Mouse (Mus musculus) midbrain, embryonic 14.5 days (tissue): ENCODE results near the gene Dpep2nb. TPM values are rescaled to one million over a fixed set of nuclear protein-coding genes. Genes with fewer than 3 reads are reported as not detected.
A peak's percentile ranks its signal among the peaks of the same experiment; 100 is the strongest.

Experiments
- ATAC-seq: fragments of 200-750 bp; cut with Nextera tagmentation; 2 replicates; pipeline ENCODE4 v1.8.0; 2017; ENCODE audit warnings: moderate number of reproducible peaks, moderate library complexity; ENCODE audit not compliant: low FRiP score, low TSS enrichment
- DNase-seq: peaks from one replicate; pipeline ENCODE4 v3.0.0-alpha.2; 2015
- H3K27ac ChIP-seq: fragments of 300-500 bp; sonication (generic); replicated peaks from 2 replicates; pipeline ENCODE4 v1.5.1; 2014; ENCODE audit warnings: mild to moderate bottlenecking, low read depth, low read length, moderate library complexity
- H3K27me3 ChIP-seq: fragments of 300-500 bp; sonication (generic); 2 replicates; pipeline ENCODE4 v1.6.1; 2014; ENCODE audit warnings: low read length, control low read depth, mixed read lengths; ENCODE audit not compliant: control insufficient read depth, insufficient read depth
- H3K36me3 ChIP-seq: fragments of 300-500 bp; sonication (generic); 2 replicates; pipeline ENCODE4 v1.6.1; 2014; ENCODE audit warnings: low read length, control low read depth; ENCODE audit not compliant: control insufficient read depth, insufficient read depth
- H3K4me1 ChIP-seq: fragments of 300-500 bp; sonication (generic); 2 replicates; pipeline ENCODE4 v1.6.1; 2014; ENCODE audit warnings: mild to moderate bottlenecking, antibody characterized with exemption, low read length, control low read depth; ENCODE audit not compliant: control insufficient read depth, insufficient read depth
- H3K4me2 ChIP-seq: fragments of 300-500 bp; sonication (generic); 2 replicates; pipeline ENCODE4 v1.6.1; 2014; ENCODE audit warnings: mild to moderate bottlenecking, low read length, moderate library complexity
- H3K4me3 ChIP-seq: fragments of 300-500 bp; sonication (generic); replicated peaks from 2 replicates; pipeline ENCODE4 v1.5.1; 2014; ENCODE audit warnings: low read depth, low read length
- H3K9ac ChIP-seq: fragments of 300-500 bp; sonication (generic); replicated peaks from 2 replicates; pipeline ENCODE4 v1.6.1; 2014; ENCODE audit warnings: mild to moderate bottlenecking, low read length, moderate library complexity
- H3K9me3 ChIP-seq: fragments of 300-500 bp; sonication (generic); 2 replicates; pipeline ENCODE4 v1.6.1; 2016; ENCODE audit warnings: low read length, control low read depth, mixed read lengths; ENCODE audit not compliant: control insufficient read depth
- WGBS: fragments of 180-500 bp; shearing (Covaris S2); extraction: QIAGEN DNeasy Blood & Tissue Kit; methylation state at CpG from one replicate; pipeline ENCODE4 v1.1.7; 2014; 5-methylcytosine and 5-hydroxymethylcytosine counted together
- polyA plus RNA-seq: library from polyadenylated mRNA; unstranded; fragments of >200 nt; fragmentation: Nextera tagmentation; extraction: Ambion mirVana; gene quantifications from 2 replicates; pipeline ENCODE4 v1.2.1, GENCODE M21; 2014

The Dpep2nb gene
- polyA plus RNA-seq, 1 experiment from 2014 or later = not detected

DNA sequence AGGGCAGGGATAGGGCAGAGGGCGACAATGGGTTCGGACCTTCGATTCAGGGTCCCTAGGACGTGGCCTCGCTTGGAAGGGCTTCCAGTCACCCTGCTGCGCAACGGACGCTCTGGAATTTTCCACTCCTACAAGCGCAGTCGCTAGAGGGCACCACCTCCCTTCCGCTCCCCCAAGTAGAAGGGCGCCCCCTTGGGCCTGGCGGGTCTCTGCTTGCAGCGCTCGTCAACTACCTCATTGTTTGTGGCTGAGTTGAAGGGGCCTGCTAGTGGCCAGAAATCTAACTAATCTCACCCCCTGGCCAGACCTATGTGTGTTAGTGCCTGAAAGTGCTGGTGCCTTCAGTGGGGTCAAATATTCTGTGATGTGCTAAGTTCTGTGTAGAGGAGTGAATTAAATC, 26.4 kb downstream of the Dpep2nb start, which contains the start of gene Dpep3:
Dpep3 (minus strand) TSS at position 105 of the 400 bp plus-strand sequence.
- 91% methylated on average over 15 of the region's 15 CpGs for whole genome bisulfite sequencing
- ATAC-seq (no peak), DNase-seq (no peak)
- Histone ChIP-seq H3K9ac (no peak within 1 kb of the TSS), H3K36me3 (no peaks in the 10 kb centered on the region), H3K4me3 (no peak within 1 kb of the TSS), H3K9me3 (no peaks in the 10 kb centered on the region), H3K4me1 (no peaks in the 10 kb centered on the region), H3K27me3 (no peaks in the 10 kb centered on the region), H3K27ac (no peak within 1 kb of the TSS), H3K4me2 (no peak within 1 kb of the TSS)

DNA sequence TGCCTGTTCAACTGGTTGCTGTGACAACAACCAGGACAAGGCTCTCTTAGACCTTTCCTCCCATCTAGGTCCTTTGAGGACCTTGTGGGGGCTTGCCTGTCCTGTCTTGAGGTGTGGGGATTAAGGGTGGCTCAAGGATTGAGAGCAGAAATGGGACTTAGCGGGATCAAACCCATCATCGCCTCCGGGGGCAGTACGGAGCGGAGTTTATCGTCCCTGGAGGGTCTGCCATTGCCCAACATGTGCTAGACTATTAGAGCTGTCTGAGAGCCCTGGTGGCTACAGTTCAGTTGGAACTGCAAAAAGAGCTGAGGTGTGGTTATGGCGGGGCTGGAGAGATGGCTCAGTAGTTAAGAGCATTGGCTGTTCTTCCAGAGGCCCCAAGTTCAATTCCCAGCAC, 30.4 kb downstream of the Dpep2nb start:
- no peak overlapping the region for H3K9ac ChIP-seq
- H3K9me3 ChIP-seq = no peaks in the 10 kb centered on the region
- no peak overlapping the region for H3K27ac ChIP-seq
- 60% methylated on average over 7 of the region's 7 CpGs for WGBS
- H3K36me3 ChIP-seq = no peaks in the 10 kb centered on the region
- no peak overlapping the region for H3K4me2 ChIP-seq
- no peaks in the 10 kb centered on the region for H3K27me3 ChIP-seq
- ATAC-seq (no peak), DNase-seq (no peak)
- H3K4me1 ChIP-seq = no peaks in the 10 kb centered on the region
- no peak overlapping the region for H3K4me3 ChIP-seq

DNA sequence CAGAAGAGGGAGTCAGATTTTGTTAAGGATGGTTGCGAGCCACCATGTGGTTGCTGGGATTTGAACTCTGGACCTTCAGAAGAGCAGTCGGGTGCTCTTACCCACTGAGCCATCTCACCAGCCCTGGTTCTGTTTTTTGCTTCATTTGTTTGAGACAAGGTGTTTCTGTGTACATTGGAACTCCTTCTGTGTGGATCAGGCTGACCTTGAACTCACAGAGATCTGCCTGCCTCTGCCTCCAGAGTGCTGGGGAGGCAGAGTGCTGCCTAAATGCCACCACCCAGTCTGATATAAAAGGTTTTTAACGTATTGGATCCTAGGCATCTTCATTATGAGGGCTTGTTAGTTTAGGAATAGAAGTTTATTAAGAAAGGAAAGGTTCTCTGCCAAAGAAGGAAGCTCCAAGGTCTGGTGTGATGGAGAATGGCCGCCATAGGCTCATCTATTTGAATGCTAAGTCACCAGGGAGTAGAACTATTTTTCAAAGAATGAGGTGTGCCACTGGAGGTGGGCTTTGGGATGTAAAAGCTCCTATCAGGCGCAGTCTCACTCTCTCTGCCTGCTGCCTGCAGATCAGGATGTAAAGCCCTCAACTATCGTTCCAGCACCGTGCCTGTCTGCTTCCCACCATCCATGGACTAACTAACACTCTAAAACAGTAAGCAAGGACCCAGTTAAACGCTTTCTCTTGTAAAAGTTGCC, 34.6 kb downstream of the Dpep2nb start:
- Histone ChIP-seq H3K9me3 (no peaks in the 10 kb centered on the region), H3K4me3 (no peak overlapping the region), H3K27ac (no peak overlapping the region), H3K4me1 (no peaks in the 10 kb centered on the region), H3K36me3 (no peaks in the 10 kb centered on the region), H3K4me2 (no peak overlapping the region), H3K9ac (no peak overlapping the region), H3K27me3 (peaks cover 12% of the 10 kb centered on the region; the same call in 1 of the 2 replicates)
- ATAC-seq = no peak
- DNase-seq = no peak
- 73% methylated on average over 8 of the region's 8 CpGs for WGBS

DNA sequence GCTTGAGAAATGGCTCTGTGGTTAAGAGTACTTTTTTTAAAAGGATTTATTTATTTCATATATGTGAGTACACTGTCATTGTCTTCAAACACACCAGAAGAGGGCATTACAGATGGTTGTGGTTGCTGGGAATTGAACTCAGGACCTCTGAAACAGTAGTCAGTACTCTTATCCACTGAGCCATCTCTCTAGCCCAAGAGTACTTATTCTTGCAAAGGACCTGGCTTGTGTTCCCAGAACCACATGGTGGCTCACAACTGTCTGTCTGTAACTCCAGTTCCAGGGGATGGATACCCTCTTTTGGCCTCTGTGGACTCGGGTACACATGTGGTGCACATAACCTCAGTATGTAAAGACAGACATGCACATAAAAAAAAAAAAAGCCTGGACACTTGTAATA, 36.4 kb downstream of the Dpep2nb start:
- no peak overlapping the region for H3K4me2 ChIP-seq
- ATAC-seq = no peak
- no peaks in the 10 kb centered on the region for H3K9me3 ChIP-seq

DNA sequence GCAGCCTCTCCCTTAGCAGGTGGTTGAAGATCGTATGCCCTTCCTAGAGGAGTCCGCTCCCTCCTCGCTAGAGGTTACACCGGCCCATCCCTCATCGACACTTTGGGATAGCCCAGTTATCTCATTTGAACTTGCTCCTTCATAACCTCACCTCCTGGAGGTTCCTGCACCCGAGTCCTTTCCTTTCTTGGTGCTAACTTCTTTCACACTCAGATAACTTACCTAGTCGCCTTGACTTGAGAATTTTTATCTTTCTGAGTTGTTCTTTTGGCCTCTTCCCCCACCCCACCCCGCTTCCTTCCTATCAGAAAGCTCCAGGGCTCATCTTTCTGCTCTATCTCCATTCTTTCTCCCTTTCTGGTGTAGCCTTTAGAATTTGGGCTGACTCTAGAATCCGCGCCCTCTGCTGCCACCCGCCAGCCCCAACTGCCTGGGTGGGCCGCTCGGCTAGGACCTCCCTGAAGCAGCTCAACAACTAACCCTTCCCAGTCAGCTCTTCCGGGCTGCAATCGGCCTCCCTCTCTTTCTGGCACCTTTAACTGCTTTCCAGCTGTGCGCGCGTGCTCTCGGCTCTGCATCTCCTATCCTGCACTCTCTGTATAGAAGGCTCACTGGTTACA, 39.0 kb downstream of the Dpep2nb start:
- ATAC-seq = no peak

More for the DNA sequence above, 36.4 kb downstream of the Dpep2nb start:
- Histone ChIP-seq H3K36me3 (no peaks in the 10 kb centered on the region), H3K27ac (no peak overlapping the region), H3K4me3 (no peak overlapping the region), H3K27me3 (peaks cover 27% of the 10 kb centered on the region), H3K9ac (no peak overlapping the region), H3K4me1 (0 out of 2 replicates have a peak, but pooled peaks cover 5% of the 10 kb centered on the region)
- 54% methylated on average over 1 of the region's 1 CpGs for WGBS
- no peak for DNase-seq

DNA sequence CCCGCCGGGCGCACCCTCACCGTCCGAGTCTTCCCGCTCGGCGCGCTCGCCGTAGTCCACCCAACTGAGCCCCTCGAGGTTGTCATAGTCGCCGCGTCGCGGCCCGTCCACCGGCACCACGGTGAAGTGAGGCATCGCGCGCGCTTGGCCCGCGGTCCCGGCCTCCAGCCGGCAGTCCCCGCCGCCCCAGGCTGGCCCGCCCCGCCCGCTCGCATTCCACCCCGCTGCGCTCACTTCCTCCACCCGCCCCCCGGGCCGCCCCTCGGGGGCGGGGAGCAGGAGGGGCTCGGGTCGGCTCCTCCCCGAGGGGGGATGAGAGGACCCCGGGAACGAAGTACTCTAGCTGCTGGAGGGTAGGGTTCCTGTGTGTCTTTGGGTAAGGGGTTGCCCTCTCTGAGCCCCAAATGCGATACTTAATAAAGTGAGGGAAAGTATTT, 39.9 kb downstream of the Dpep2nb start, which contains the start of gene Slc12a4:
Slc12a4 (minus strand) TSS at position 193 of the 437 bp plus-strand sequence.
- 0 out of 2 replicates have a peak, but pooled peaks cover 5% of the 10 kb centered on the region for H3K4me1 ChIP-seq
- WGBS = 1% methylated on average over 47 of the region's 47 CpGs
- no peaks in the 10 kb centered on the region for H3K9me3 ChIP-seq
- DNase-seq (peak; percentile 69), ATAC-seq (peak; percentile 55)
- H3K27me3 ChIP-seq = peaks cover 27% of the 10 kb centered on the region
- H3K27ac ChIP-seq = no peak within 1 kb of the TSS
- H3K36me3 ChIP-seq = no peaks in the 10 kb centered on the region
- H3K4me2 ChIP-seq = peak within 1 kb of the TSS; percentile 54
- H3K4me3 ChIP-seq = peak within 1 kb of the TSS; percentile 37
- H3K9ac ChIP-seq = peak within 1 kb of the TSS; percentile 26

More for the DNA sequence above, 39.0 kb downstream of the Dpep2nb start:
- H3K36me3 ChIP-seq = no peaks in the 10 kb centered on the region
- no peaks in the 10 kb centered on the region for H3K9me3 ChIP-seq
- no peak overlapping the region for H3K27ac ChIP-seq
- 10% methylated on average over 19 of the region's 19 CpGs for WGBS
- no peak overlapping the region for H3K4me3 ChIP-seq
- H3K27me3 ChIP-seq = peaks cover 27% of the 10 kb centered on the region
- 0 out of 2 replicates have a peak, but pooled peaks cover 5% of the 10 kb centered on the region for H3K4me1 ChIP-seq
- peak overlapping the region; percentile 54; the same call in 1 of the 2 replicates for H3K4me2 ChIP-seq
- no peak overlapping the region for H3K9ac ChIP-seq
- peak; percentile 12 for DNase-seq

DNA sequence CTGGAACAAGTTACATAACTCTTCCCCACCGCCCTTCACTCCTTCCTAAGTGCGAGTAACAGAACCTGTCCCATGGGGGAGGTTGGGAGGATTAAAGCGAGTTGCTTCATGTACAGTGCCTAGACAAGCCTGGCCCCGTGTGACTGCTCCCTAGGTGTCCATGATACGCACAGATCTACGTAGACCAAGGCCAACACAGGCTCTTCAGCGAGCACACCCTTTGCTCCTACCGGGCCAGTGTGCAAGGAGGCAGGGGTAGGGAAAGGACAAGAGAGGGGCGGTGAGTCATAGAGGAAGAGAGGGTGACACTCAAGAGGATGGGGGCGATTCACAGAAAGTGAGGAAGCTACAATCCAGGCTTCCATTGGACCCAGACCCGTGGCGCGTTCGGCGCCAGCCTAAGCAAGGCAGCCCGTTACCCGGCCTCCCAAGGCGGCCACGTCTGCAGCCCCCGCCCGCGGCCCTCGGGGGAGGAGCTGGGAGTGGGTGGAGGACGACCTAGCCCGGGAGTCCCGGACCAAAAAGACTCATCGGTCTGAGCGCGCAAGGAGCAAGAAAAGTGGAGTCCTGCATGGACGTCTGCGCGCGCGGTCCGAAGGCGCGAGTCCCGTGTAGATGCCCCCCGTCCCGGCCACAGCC, 40.4 kb downstream of the Dpep2nb start:
- Histone ChIP-seq H3K27ac (no peak overlapping the region), H3K27me3 (peaks cover 27% of the 10 kb centered on the region), H3K4me1 (0 out of 2 replicates have a peak, but pooled peaks cover 5% of the 10 kb centered on the region), H3K36me3 (no peaks in the 10 kb centered on the region), H3K9me3 (no peaks in the 10 kb centered on the region), H3K4me2 (peak overlapping the region; percentile 54), H3K4me3 (peak overlapping the region; percentile 37), H3K9ac (peak overlapping the region; percentile 26; the same call in 1 of the 2 replicates)
- peak; percentile 17 for DNase-seq
- 3% methylated on average over 38 of the region's 40 CpGs for WGBS
- peak; percentile 50; the same call in 1 of the 2 replicates for ATAC-seq

DNA sequence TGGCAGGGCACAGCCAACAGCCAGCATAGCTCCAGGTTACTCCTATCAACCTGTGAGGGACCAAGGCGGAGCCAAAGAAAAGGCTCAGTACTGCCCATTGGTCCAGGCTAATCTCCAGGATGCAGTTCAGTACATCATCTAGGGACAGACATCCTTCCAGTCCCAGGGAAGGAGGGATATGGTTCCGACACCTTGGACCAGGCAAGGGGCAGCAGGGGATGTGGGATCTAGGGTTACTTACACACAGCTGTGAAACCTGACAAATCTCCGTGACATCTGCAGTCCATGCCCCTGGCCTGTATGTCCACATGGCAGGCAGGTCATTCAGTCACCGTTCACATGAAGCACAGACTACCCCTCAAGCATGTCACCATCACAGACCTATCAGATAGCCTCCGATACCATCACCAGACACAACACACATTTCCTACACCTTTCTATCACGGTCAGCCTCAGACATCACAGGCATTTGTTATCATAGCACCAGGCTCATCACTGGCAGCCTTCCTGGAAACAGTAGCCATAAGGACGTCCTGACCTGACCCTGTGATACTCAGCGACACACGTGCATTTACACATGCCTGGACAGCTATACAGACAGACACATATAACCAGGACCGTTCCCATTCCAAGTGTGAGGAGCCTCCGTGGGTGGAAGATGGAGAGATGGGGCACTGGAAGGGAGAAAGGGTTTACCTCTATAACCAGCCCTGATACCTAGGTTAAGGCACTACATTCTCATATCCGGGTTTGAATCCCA, 41.1 kb downstream of the Dpep2nb start:
- 78% methylated on average over 12 of the region's 12 CpGs for WGBS
- peak overlapping the region; percentile 54 for H3K4me2 ChIP-seq
- H3K9ac ChIP-seq = no peak overlapping the region
- ATAC-seq (no peak), DNase-seq (no peak)
- H3K4me1 ChIP-seq = 0 out of 2 replicates have a peak, but pooled peaks cover 5% of the 10 kb centered on the region
- no peaks in the 10 kb centered on the region for H3K36me3 ChIP-seq
- H3K27ac ChIP-seq = no peak overlapping the region
- no peaks in the 10 kb centered on the region for H3K9me3 ChIP-seq
- H3K27me3 ChIP-seq = peaks cover 27% of the 10 kb centered on the region
- H3K4me3 ChIP-seq = peak overlapping the region; percentile 37
